Mouse (Mus musculus): ENCODE data around the gene Arhgdig. TPM values are rescaled to one million over a fixed set of nuclear protein-coding genes. Genes with fewer than 3 reads are reported as not detected.

Gene Arhgdig
- 6.3 and 6.9 TPM in 2 replicates for polyA plus RNA-seq (2014; fragmentation: Nextera tagmentation; extraction: Ambion mirVana)

- H3K36me3 ChIP-seq (ENCODE audit: control insufficient read depth, insufficient read depth, low read length) = no peaks in the 10 kb centered on the region; the same call in 1 of the 2 replicates
- H3K4me3 ChIP-seq (ENCODE audit: low read length) = no peak within 1 kb of the TSS
- peaks cover 15% of the 10 kb centered on the region for H3K27me3 ChIP-seq (ENCODE audit: control insufficient read depth, insufficient read depth, low read length)
- 85% methylated on average over 12 of the region's 12 CpGs for WGBS
- H3K9ac ChIP-seq (ENCODE audit: low read depth, low read length) = no peak within 1 kb of the TSS
- H3K4me2 ChIP-seq (replicated peaks; ENCODE audit: low read depth, low read length) = no peak within 1 kb of the TSS
- no peaks in the 10 kb centered on the region for H3K9me3 ChIP-seq (ENCODE audit: control insufficient read depth, low read length)
- H3K4me1 ChIP-seq (ENCODE audit: control insufficient read depth, insufficient read depth, low read length) = peaks cover 15% of the 10 kb centered on the region
- H3K27ac ChIP-seq (ENCODE audit: low read depth, low read length) = no peak within 1 kb of the TSS
- no peak for ATAC-seq (ENCODE audit: low FRiP score, low TSS enrichment)
These were observed at the start of gene Arhgdig for GRCm38 (mm10) chr17:26207686-26208085. Arhgdig (minus strand) TSS chr17:26207786.

DNA sequence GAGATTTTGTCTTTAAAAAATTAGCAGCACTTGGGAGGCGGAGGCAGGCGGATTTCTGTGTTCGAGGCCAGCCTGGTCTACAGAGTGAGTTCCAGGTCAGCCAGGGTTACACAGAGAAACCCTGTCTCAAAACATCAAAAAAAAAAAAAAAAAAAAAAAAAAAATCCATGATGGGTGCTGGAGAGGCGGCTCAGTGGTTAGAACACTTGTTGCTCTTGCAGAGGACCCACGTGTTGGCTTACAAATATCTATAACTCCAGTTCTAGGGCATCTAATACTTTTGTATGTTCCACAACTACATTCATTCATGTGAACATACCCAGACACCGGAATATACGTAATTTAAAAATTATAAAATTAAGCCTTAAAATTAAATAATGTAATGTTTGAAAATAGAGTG is 47.7 kb upstream of the Arhgdig start:
- ATAC-seq (ENCODE audit: low FRiP score, low TSS enrichment) = no peak
- Histone ChIP-seq H3K4me3 (ENCODE audit: low read length) (no peak overlapping the region), H3K27me3 (ENCODE audit: control insufficient read depth, insufficient read depth, low read length) (no peaks in the 10 kb centered on the region), H3K9ac (ENCODE audit: low read depth, low read length) (no peak overlapping the region), H3K4me1 (ENCODE audit: control insufficient read depth, insufficient read depth, low read length) (peaks cover 8% of the 10 kb centered on the region), H3K9me3 (ENCODE audit: control insufficient read depth, low read length) (no peaks in the 10 kb centered on the region), H3K27ac (ENCODE audit: low read depth, low read length) (no peak overlapping the region), H3K4me2 (replicated peaks; ENCODE audit: low read depth, low read length) (no peak overlapping the region), H3K36me3 (ENCODE audit: control insufficient read depth, insufficient read depth, low read length) (peaks cover 49% of the 10 kb centered on the region)
- 95% methylated on average over 7 of the region's 7 CpGs for WGBS

GRCm38 (mm10) chr17:26253399-26253798 is 45.8 kb upstream of the Arhgdig start:
- no peak for ATAC-seq (ENCODE audit: low FRiP score, low TSS enrichment)
- no peaks in the 10 kb centered on the region for H3K27me3 ChIP-seq (ENCODE audit: control insufficient read depth, insufficient read depth, low read length)
- H3K9ac ChIP-seq (ENCODE audit: low read depth, low read length) = peak overlapping the region; percentile 97
- H3K4me3 ChIP-seq (ENCODE audit: low read length) = peak overlapping the region; percentile 97
- H3K36me3 ChIP-seq (ENCODE audit: control insufficient read depth, insufficient read depth, low read length) = peaks cover 31% of the 10 kb centered on the region
- H3K4me2 ChIP-seq (replicated peaks; ENCODE audit: low read depth, low read length) = peak overlapping the region; percentile 56
- H3K27ac ChIP-seq (ENCODE audit: low read depth, low read length) = peak overlapping the region; percentile 99
- H3K9me3 ChIP-seq (ENCODE audit: control insufficient read depth, low read length) = no peaks in the 10 kb centered on the region
- peaks cover 8% of the 10 kb centered on the region for H3K4me1 ChIP-seq (ENCODE audit: control insufficient read depth, insufficient read depth, low read length)
- WGBS = 1% methylated on average over 24 of the region's 24 CpGs

GRCm38 (mm10) chr17:26252539-26253251 is 45.1 kb upstream of the Arhgdig start, which contains the start of gene Luc7l:
Luc7l (plus strand) TSS chr17:26252896.
- H3K4me2 ChIP-seq (replicated peaks; ENCODE audit: low read depth, low read length) = peak within 1 kb of the TSS; percentile 56
- peaks cover 24% of the 10 kb centered on the region for H3K36me3 ChIP-seq (ENCODE audit: control insufficient read depth, insufficient read depth, low read length)
- peaks cover 8% of the 10 kb centered on the region for H3K4me1 ChIP-seq (ENCODE audit: control insufficient read depth, insufficient read depth, low read length)
- ATAC-seq (ENCODE audit: low FRiP score, low TSS enrichment) = peak; percentile 94
- peak within 1 kb of the TSS; percentile 97 for H3K9ac ChIP-seq (ENCODE audit: low read depth, low read length)
- WGBS = under 1% methylated on average over 43 of the region's 43 CpGs
- peak within 1 kb of the TSS; percentile 97 for H3K4me3 ChIP-seq (ENCODE audit: low read length)
- H3K27ac ChIP-seq (ENCODE audit: low read depth, low read length) = peak within 1 kb of the TSS; percentile 99
- no peaks in the 10 kb centered on the region for H3K27me3 ChIP-seq (ENCODE audit: control insufficient read depth, insufficient read depth, low read length)
- H3K9me3 ChIP-seq (ENCODE audit: control insufficient read depth, low read length) = no peaks in the 10 kb centered on the region

- Histone ChIP-seq H3K9me3 (ENCODE audit: control insufficient read depth, low read length) (no peaks in the 10 kb centered on the region), H3K36me3 (ENCODE audit: control insufficient read depth, insufficient read depth, low read length) (peaks cover 17% of the 10 kb centered on the region), H3K9ac (ENCODE audit: low read depth, low read length) (peak overlapping the region; percentile 97; the same call in 1 of the 2 replicates), H3K27ac (ENCODE audit: low read depth, low read length) (peak overlapping the region; percentile 99), H3K4me3 (ENCODE audit: low read length) (peak overlapping the region; percentile 97; the same call in 1 of the 2 replicates), H3K4me2 (replicated peaks; ENCODE audit: low read depth, low read length) (peak overlapping the region; percentile 56), H3K4me1 (ENCODE audit: control insufficient read depth, insufficient read depth, low read length) (peaks cover 8% of the 10 kb centered on the region), H3K27me3 (ENCODE audit: control insufficient read depth, insufficient read depth, low read length) (no peaks in the 10 kb centered on the region)
- 51% methylated on average over 4 of the region's 4 CpGs for WGBS
- ATAC-seq (ENCODE audit: low FRiP score, low TSS enrichment) = no peak
These were observed 44.4 kb upstream of the Arhgdig start for GRCm38 (mm10) chr17:26251886-26252538.

GRCm38 (mm10) chr17:26244101-26244841 is 36.7 kb upstream of the Arhgdig start, which contains the start of gene Fam234a:
Fam234a (minus strand) TSS chr17:26244242.
- Histone ChIP-seq H3K4me1 (ENCODE audit: control insufficient read depth, insufficient read depth, low read length) (no peaks in the 10 kb centered on the region), H3K27ac (ENCODE audit: low read depth, low read length) (peak within 1 kb of the TSS; percentile 81), H3K27me3 (ENCODE audit: control insufficient read depth, insufficient read depth, low read length) (no peaks in the 10 kb centered on the region), H3K36me3 (ENCODE audit: control insufficient read depth, insufficient read depth, low read length) (no peaks in the 10 kb centered on the region), H3K4me2 (replicated peaks; ENCODE audit: low read depth, low read length) (peak within 1 kb of the TSS; percentile 85), H3K4me3 (ENCODE audit: low read length) (peak within 1 kb of the TSS; percentile 74), H3K9me3 (ENCODE audit: control insufficient read depth, low read length) (no peaks in the 10 kb centered on the region), H3K9ac (ENCODE audit: low read depth, low read length) (peak within 1 kb of the TSS; percentile 71)
- peak; percentile 99 for ATAC-seq (ENCODE audit: low FRiP score, low TSS enrichment)
- 9% methylated on average over 32 of the region's 33 CpGs for WGBS

DNA sequence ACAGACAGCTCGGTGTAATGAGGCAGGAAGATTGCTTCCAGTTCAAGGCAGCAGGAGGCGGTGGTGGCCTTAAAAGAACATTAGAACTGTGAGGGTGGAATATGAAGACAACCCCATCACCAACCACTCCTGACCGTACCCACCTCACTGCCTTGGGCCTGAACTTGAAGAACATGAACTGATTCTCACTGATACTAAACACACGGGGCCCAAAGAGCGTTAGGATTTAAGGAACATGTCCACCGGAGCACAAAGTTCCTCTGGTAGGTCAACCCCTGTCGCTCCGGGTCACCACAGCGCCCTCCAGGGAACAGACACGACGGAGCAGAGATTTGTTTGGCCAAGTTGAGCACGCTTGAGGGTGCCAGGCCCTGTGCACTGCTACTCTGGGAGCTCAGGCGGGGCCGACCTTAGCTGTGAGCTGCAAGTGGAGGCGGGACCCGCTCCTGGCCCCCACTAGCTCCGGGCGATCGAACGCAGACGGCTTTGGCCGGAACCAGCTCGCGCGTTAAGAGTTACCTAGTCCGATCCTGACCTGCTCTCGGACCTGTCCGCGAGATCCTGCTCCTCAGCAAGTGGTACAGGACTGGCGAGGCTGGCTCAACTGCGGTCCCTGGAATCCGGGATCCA is 36.0 kb upstream of the Arhgdig start:
- Histone ChIP-seq H3K27ac (ENCODE audit: low read depth, low read length) (peak overlapping the region; percentile 81), H3K27me3 (ENCODE audit: control insufficient read depth, insufficient read depth, low read length) (no peaks in the 10 kb centered on the region), H3K4me3 (ENCODE audit: low read length) (peak overlapping the region; percentile 74), H3K36me3 (ENCODE audit: control insufficient read depth, insufficient read depth, low read length) (no peaks in the 10 kb centered on the region), H3K4me2 (replicated peaks; ENCODE audit: low read depth, low read length) (peak overlapping the region; percentile 85), H3K9ac (ENCODE audit: low read depth, low read length) (peak overlapping the region; percentile 71), H3K9me3 (ENCODE audit: control insufficient read depth, low read length) (no peaks in the 10 kb centered on the region), H3K4me1 (ENCODE audit: control insufficient read depth, insufficient read depth, low read length) (no peaks in the 10 kb centered on the region)
- WGBS = under 1% methylated on average over 32 of the region's 32 CpGs
- ATAC-seq (ENCODE audit: low FRiP score, low TSS enrichment) = peak; percentile 21

DNA sequence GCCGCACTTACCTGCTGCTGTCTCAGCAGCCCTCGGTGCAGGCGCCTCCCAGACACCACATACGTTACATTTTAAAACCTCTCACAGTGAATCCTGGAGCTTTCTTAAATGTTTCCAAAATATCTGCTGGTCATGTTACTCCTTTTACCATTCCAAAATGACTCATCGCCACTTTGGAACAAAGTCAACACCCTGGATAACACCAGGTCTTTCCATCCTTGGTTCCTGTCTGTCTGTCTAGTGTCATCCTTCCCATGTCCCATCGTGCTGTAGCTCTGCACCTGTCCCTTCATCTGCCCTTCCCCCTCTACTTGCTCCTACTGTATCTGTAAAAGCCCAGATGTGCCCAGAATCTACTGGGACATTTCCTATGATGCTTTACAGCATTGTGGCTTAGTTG is 33.4 kb upstream of the Arhgdig start:
- H3K9me3 ChIP-seq (ENCODE audit: control insufficient read depth, low read length) = no peaks in the 10 kb centered on the region
- H3K36me3 ChIP-seq (ENCODE audit: control insufficient read depth, insufficient read depth, low read length) = no peaks in the 10 kb centered on the region
- H3K4me1 ChIP-seq (ENCODE audit: control insufficient read depth, insufficient read depth, low read length) = no peaks in the 10 kb centered on the region
- ATAC-seq (ENCODE audit: low FRiP score, low TSS enrichment) = no peak
- no peak overlapping the region for H3K4me2 ChIP-seq (replicated peaks; ENCODE audit: low read depth, low read length)
- WGBS = 82% methylated on average over 6 of the region's 6 CpGs
- H3K27ac ChIP-seq (ENCODE audit: low read depth, low read length) = no peak overlapping the region
- H3K9ac ChIP-seq (ENCODE audit: low read depth, low read length) = no peak overlapping the region
- no peaks in the 10 kb centered on the region for H3K27me3 ChIP-seq (ENCODE audit: control insufficient read depth, insufficient read depth, low read length)
- no peak overlapping the region for H3K4me3 ChIP-seq (ENCODE audit: low read length)

Data from kidney, embryonic 14.5 days (tissue).